Comparison of ENCODE assay signal across 27 mouse cellular contexts in genomic region chr1:178835805-178836204, GRCm38 (mm10).
DNase-seq lines count a peak whose midpoint lies in the region; ATAC-seq and TF ChIP-seq lines count a peak whose summit lies in the region.
"Had no signal": no experiment of that assay in that cellular context is flagged by ENCODE, and none has a peak within 500 bp of the region (broad histone marks: within the 10 kb centered on the region; RNA-seq: fewer than 3 reads in every experiment).

No protein-coding gene starts in this region.

- H3K9ac ChIP-seq in heart, embryonic 12.5 days, result no peak overlapping the region
- no peak overlapping the region for H3K9ac ChIP-seq in midbrain, embryonic 11.5 days (ENCODE audit: low read length)
- H3K9ac ChIP-seq: embryonic facial prominence, embryonic 13.5 days; forebrain, postnatal 0 days; heart, embryonic 15.5 days; hindbrain, embryonic 13.5 days had no signal

- peak; percentile 73 for DNase-seq in heart, adult 11 months
- peak; percentile 51 for DNase-seq in midbrain, embryonic 11.5 days (ENCODE audit: low spot score, missing footprints)
- no peak for DNase-seq in midbrain, embryonic 10.5 days (ENCODE audit: low spot score)
- peak; percentile 32 for DNase-seq in brain, adult 2 months (ENCODE audit: low read depth, low spot score)
- DNase-seq in kidney, adult 2 months, result no peak
- DNase-seq: adrenal gland, adult 2 months; adrenal gland, postnatal 14 days; cerebellum, adult 11-12 months; cerebellum, adult 8-10 months; cerebellum, postnatal 36 days; embryo, embryonic 11 days; forebrain, postnatal 0 days; gastrocnemius, postnatal 10 days; gastrocnemius, postnatal 36 days; heart, postnatal 10 days; heart, postnatal 36 days had no signal

- TF ChIP-seq POLR2A in kidney, adult 2 months (IDR thresholded peaks at IDR 0.05; ENCODE audit: low read depth, low read length), result no peak

- H3K4me1 ChIP-seq in heart, embryonic 12.5 days (replicated peaks), result peaks cover 40% of the 10 kb centered on the region
- H3K4me1 ChIP-seq in midbrain, embryonic 11.5 days (ENCODE audit: control insufficient read depth, insufficient read depth, low read length), result no peaks in the 10 kb centered on the region
- peaks cover 12% of the 10 kb centered on the region for H3K4me1 ChIP-seq in midbrain, embryonic 10.5 days
- no peaks in the 10 kb centered on the region for H3K4me1 ChIP-seq in kidney, adult 2 months (ENCODE audit: control insufficient read depth, insufficient read depth, low read length)

- TF ChIP-seq CTCF in kidney, adult 2 months (conservative IDR thresholded peaks at IDR 0.05; ENCODE audit: insufficient read depth, insufficient read length, low read depth, low read length), result no peak

- H3K27ac ChIP-seq in heart, embryonic 12.5 days (ENCODE audit: poor library complexity, severe bottlenecking), result no peak overlapping the region
- no peak overlapping the region for H3K27ac ChIP-seq in midbrain, embryonic 11.5 days (ENCODE audit: low read depth, low read length)
- no peak overlapping the region for H3K27ac ChIP-seq in midbrain, embryonic 10.5 days (replicated peaks)
- no peak overlapping the region for H3K27ac ChIP-seq in kidney, adult 2 months (ENCODE audit: insufficient read depth, low read depth, low read length)
- H3K27ac ChIP-seq: embryonic facial prominence, embryonic 10.5 days; embryonic facial prominence, embryonic 13.5 days; heart, embryonic 15.5 days; hindbrain, embryonic 10.5 days; hindbrain, embryonic 13.5 days had no signal

- 72% methylated on average over 9 of the region's 9 CpGs for WGBS in heart, embryonic 12.5 days
- WGBS in midbrain, embryonic 11.5 days, result 87% methylated on average over 9 of the region's 9 CpGs
- WGBS in midbrain, embryonic 10.5 days, result 90% methylated on average over 9 of the region's 9 CpGs
- whole genome bisulfite sequencing in kidney, adult 2 months, result 87% methylated on average over 9 of the region's 9 CpGs

- H3K4me3 ChIP-seq in heart, embryonic 12.5 days, result no peak overlapping the region
- no peak overlapping the region for H3K4me3 ChIP-seq in midbrain, embryonic 11.5 days (ENCODE audit: low read depth, low read length)
- H3K4me3 ChIP-seq in midbrain, embryonic 10.5 days, result no peak overlapping the region
- no peak overlapping the region for H3K4me3 ChIP-seq in kidney, adult 2 months (ENCODE audit: insufficient read depth, low read depth, low read length)
- H3K4me3 ChIP-seq: embryonic facial prominence, embryonic 10.5 days; embryonic facial prominence, embryonic 13.5 days; erythroblast, embryonic 14.5 days; heart, embryonic 15.5 days; hindbrain, embryonic 10.5 days; hindbrain, embryonic 13.5 days had no signal

- no peaks in the 10 kb centered on the region; the same call in 1 of the 2 replicates for H3K36me3 ChIP-seq in heart, embryonic 12.5 days
- no peaks in the 10 kb centered on the region for H3K36me3 ChIP-seq in midbrain, embryonic 11.5 days (ENCODE audit: control insufficient read depth, insufficient read depth, low read length)
- H3K36me3 ChIP-seq in midbrain, embryonic 10.5 days, result no peaks in the 10 kb centered on the region
- H3K36me3 ChIP-seq in kidney, adult 2 months (ENCODE audit: control insufficient read depth, insufficient read depth, low read length), result no peaks in the 10 kb centered on the region
- H3K36me3 ChIP-seq: embryonic facial prominence, embryonic 10.5 days; heart, embryonic 15.5 days; hindbrain, embryonic 10.5 days; hindbrain, embryonic 13.5 days had no signal

- H3K4me2 ChIP-seq in heart, embryonic 12.5 days, result no peak overlapping the region
- H3K4me2 ChIP-seq in midbrain, embryonic 11.5 days, result no peak overlapping the region
- H3K4me2 ChIP-seq: embryonic facial prominence, embryonic 13.5 days; heart, embryonic 11.5 days; heart, embryonic 15.5 days; hindbrain, embryonic 13.5 days had no signal

- H3K27me3 ChIP-seq in heart, embryonic 12.5 days (replicated peaks), result no peaks in the 10 kb centered on the region
- H3K27me3 ChIP-seq in midbrain, embryonic 11.5 days (ENCODE audit: control insufficient read depth, insufficient read depth, low read length), result no peaks in the 10 kb centered on the region
- no peaks in the 10 kb centered on the region for H3K27me3 ChIP-seq in midbrain, embryonic 10.5 days (ENCODE audit: low read depth, poor library complexity, severe bottlenecking)
- H3K27me3 ChIP-seq in kidney, adult 2 months (replicated peaks; ENCODE audit: control insufficient read depth, insufficient read depth, low read length), result no peaks in the 10 kb centered on the region
- H3K27me3 ChIP-seq: embryonic facial prominence, embryonic 13.5 days; heart, embryonic 15.5 days; hindbrain, embryonic 13.5 days had no signal

- no peaks in the 10 kb centered on the region for H3K9me3 ChIP-seq in heart, embryonic 12.5 days (replicated peaks)
- H3K9me3 ChIP-seq in midbrain, embryonic 11.5 days (ENCODE audit: control insufficient read depth, low read length), result no peaks in the 10 kb centered on the region
- H3K9me3 ChIP-seq in midbrain, embryonic 10.5 days (replicated peaks), result no peaks in the 10 kb centered on the region
- H3K9me3 ChIP-seq: embryonic facial prominence, embryonic 10.5 days; embryonic facial prominence, embryonic 13.5 days; heart, embryonic 15.5 days; hindbrain, embryonic 10.5 days; hindbrain, embryonic 13.5 days had no signal

- ATAC-seq in heart, embryonic 12.5 days (ENCODE audit: insufficient number of reproducible peaks, low FRiP score), result no peak
- ATAC-seq in midbrain, embryonic 11.5 days (ENCODE audit: low FRiP score), result no peak
- ATAC-seq: CD4-positive, CD25-positive, alpha-beta regulatory T cell, adult 4 months; forebrain, embryonic 14.5 days; forebrain, postnatal 0 days; hindbrain, embryonic 16.5 days had no signal

Comparison
In these comparisons a context has a peak if more than half of its experiments do, and no peak if none do; other contexts are left out.
1. DNase-seq: peak in heart, adult 11 months (single experiment), midbrain, embryonic 11.5 days (single experiment) and brain, adult 2 months (single experiment); none in midbrain, embryonic 10.5 days (single experiment) and kidney, adult 2 months (single experiment).